Mouse (Mus musculus) E14TG2a.4 (cell line): ENCODE data around the gene Pex5l.

ENCODE experiments used
- H3K27me3 ChIP-seq: 2 replicates; pipeline ENCODE4 v1.6.1; 2014; ENCODE audit warnings: low read length, control low read depth; ENCODE audit not compliant: insufficient read depth
- H3K36me3 ChIP-seq: 2 replicates; pipeline ENCODE4 v1.6.1; 2014; ENCODE audit warnings: low read length, control low read depth; ENCODE audit not compliant: insufficient read depth
- H3K4me1 ChIP-seq: replicated peaks from 2 replicates; pipeline ENCODE4 v1.6.1; 2014; ENCODE audit warnings: low read depth, low read length, control low read depth
- H3K4me3 ChIP-seq: replicated peaks from 2 replicates; pipeline ENCODE4 v1.5.1; 2014; ENCODE audit warnings: mild to moderate bottlenecking, low read length
- H3K9me3 ChIP-seq: 2 replicates; pipeline ENCODE4 v1.6.1; 2014; ENCODE audit warnings: low read length, control low read depth
- CTCF ChIP-seq: conservative IDR thresholded peaks from 2 replicates; pipeline ENCODE4 v1.5.1; 2014; ENCODE audit warnings: low read length
- NANOG ChIP-seq: IDR thresholded peaks from 2 replicates; pipeline ENCODE4 v1.6.1; 2014; ENCODE audit warnings: borderline replicate concordance, low read length, mixed read lengths
- POU5F1 ChIP-seq: IDR thresholded peaks from 2 replicates; pipeline ENCODE4 v1.6.1; 2014; ENCODE audit warnings: low read length, borderline replicate concordance

Pex5l gene

GRCm38 (mm10) chr3:32961494-32961893, 181.6 kb downstream of the Pex5l start:
- Histone ChIP-seq H3K27me3 (no peaks in the 10 kb centered on the region), H3K4me3 (no peak overlapping the region), H3K9me3 (no peaks in the 10 kb centered on the region), H3K4me1 (no peaks in the 10 kb centered on the region), H3K36me3 (no peaks in the 10 kb centered on the region)
- TF ChIP-seq POU5F1 = no peak
- TF ChIP-seq NANOG = no peak
- TF ChIP-seq CTCF = no peak

- no peak for TF ChIP-seq POU5F1
- no peak for TF ChIP-seq CTCF
- no peak for TF ChIP-seq NANOG
- H3K36me3 ChIP-seq = no peaks in the 10 kb centered on the region
- H3K27me3 ChIP-seq = no peaks in the 10 kb centered on the region
- H3K4me1 ChIP-seq = peaks cover 22% of the 10 kb centered on the region
- no peak overlapping the region for H3K4me3 ChIP-seq
- no peaks in the 10 kb centered on the region for H3K9me3 ChIP-seq
Measured at GRCm38 (mm10) chr3:32951382-32951781, 191.7 kb downstream of the Pex5l start.

GRCm38 (mm10) chr3:32947486-32947885, 195.6 kb downstream of the Pex5l start:
- no peak overlapping the region for H3K4me3 ChIP-seq
- TF ChIP-seq POU5F1 = no peak
- 0 out of 2 replicates have a peak, but pooled peaks have one; percentile 15 for TF ChIP-seq CTCF

GRCm38 (mm10) chr3:32939802-32940501, 203.1 kb downstream of the Pex5l start:
- no peaks in the 10 kb centered on the region for H3K9me3 ChIP-seq
- H3K4me1 ChIP-seq = no peaks in the 10 kb centered on the region
- TF ChIP-seq POU5F1 (no peak), CTCF (no peak), NANOG (no peak)
- no peaks in the 10 kb centered on the region for H3K36me3 ChIP-seq
- no peak overlapping the region for H3K4me3 ChIP-seq
- no peaks in the 10 kb centered on the region for H3K27me3 ChIP-seq

More at GRCm38 (mm10) chr3:32947486-32947885, 195.6 kb downstream of the Pex5l start:
- Histone ChIP-seq H3K36me3 (no peaks in the 10 kb centered on the region), H3K4me1 (peaks cover 22% of the 10 kb centered on the region), H3K9me3 (no peaks in the 10 kb centered on the region), H3K27me3 (no peaks in the 10 kb centered on the region)

- Histone ChIP-seq H3K9me3 (peaks cover 29% of the 10 kb centered on the region), H3K27me3 (no peaks in the 10 kb centered on the region), H3K36me3 (peaks cover 29% of the 10 kb centered on the region), H3K4me1 (no peaks in the 10 kb centered on the region), H3K4me3 (no peak overlapping the region)
- TF ChIP-seq CTCF (no peak), NANOG (peak; percentile 37; the same call in 1 of the 2 replicates)
Measured at GRCm38 (mm10) chr3:32924168-32924567, 218.9 kb downstream of the Pex5l start.

GRCm38 (mm10) chr3:32910071-32910551, 232.9 kb downstream of the Pex5l start:
- Histone ChIP-seq H3K4me1 (peaks cover 2% of the 10 kb centered on the region; the same call in 1 of the 2 replicates), H3K4me3 (no peak overlapping the region), H3K9me3 (peaks cover 2% of the 10 kb centered on the region; the same call in 1 of the 2 replicates), H3K36me3 (0 out of 2 replicates have a peak, but pooled peaks cover 10% of the 10 kb centered on the region), H3K27me3 (no peaks in the 10 kb centered on the region)
- TF ChIP-seq NANOG = no peak
- TF ChIP-seq POU5F1 = no peak
- peak; percentile 20 for TF ChIP-seq CTCF

GRCm38 (mm10) chr3:32908400-32908799, 234.6 kb downstream of the Pex5l start:
- no peak for TF ChIP-seq POU5F1
- TF ChIP-seq CTCF = no peak
- TF ChIP-seq NANOG = no peak

GRCm38 (mm10) chr3:32905850-32906779, 236.9 kb downstream of the Pex5l start:
- no peaks in the 10 kb centered on the region for H3K9me3 ChIP-seq
- H3K36me3 ChIP-seq = peaks cover 8% of the 10 kb centered on the region; the same call in 1 of the 2 replicates
- H3K4me1 ChIP-seq = 0 out of 2 replicates have a peak, but pooled peaks cover 4% of the 10 kb centered on the region
- no peaks in the 10 kb centered on the region for H3K27me3 ChIP-seq
- H3K4me3 ChIP-seq = no peak overlapping the region
- TF ChIP-seq NANOG (no peak), CTCF (no peak), POU5F1 (no peak)

More at GRCm38 (mm10) chr3:32908400-32908799, 234.6 kb downstream of the Pex5l start:
- Histone ChIP-seq H3K9me3 (no peaks in the 10 kb centered on the region), H3K36me3 (0 out of 2 replicates have a peak, but pooled peaks cover 4% of the 10 kb centered on the region), H3K4me3 (no peak overlapping the region), H3K4me1 (peaks cover 4% of the 10 kb centered on the region; the same call in 1 of the 2 replicates), H3K27me3 (no peaks in the 10 kb centered on the region)
